Mouse (Mus musculus) stomach, embryonic 14.5 days (tissue): Measurements from ENCODE around the gene Pkdrej. TPM values are rescaled to one million over a fixed set of nuclear protein-coding genes. Genes with fewer than 3 reads are reported as not detected.
A peak's percentile ranks its signal among the peaks of the same experiment; 100 is the strongest.
"Not testable (repeated sequence)": the region's sequence is repeated elsewhere in the genome, so short reads cannot be mapped to it uniquely, and the experiment has no call there.

Experiments used
- ATAC-seq: fragments of 200-750 bp; cut with Nextera tagmentation; 2 replicates; pipeline ENCODE4 v1.8.0; 2017; ENCODE audit warnings: low read depth, moderate TSS enrichment; ENCODE audit not compliant: insufficient number of reproducible peaks, insufficient read depth, low FRiP score
- H3K27ac ChIP-seq: fragments of 300-500 bp; sonication (generic); 2 replicates; pipeline ENCODE4 v1.5.1; 2014; ENCODE audit warnings: mild to moderate bottlenecking, low read length, moderate library complexity, mixed read lengths
- H3K27me3 ChIP-seq: fragments of 300-500 bp; sonication (generic); 2 replicates; pipeline ENCODE4 v1.6.1; 2014; ENCODE audit warnings: low read length, control low read depth, mixed read lengths; ENCODE audit not compliant: control insufficient read depth, insufficient read depth
- H3K36me3 ChIP-seq: fragments of 300-500 bp; sonication (generic); 2 replicates; pipeline ENCODE4 v1.6.1; 2014; ENCODE audit warnings: mild to moderate bottlenecking, control low read depth, low read length, moderate library complexity, mixed read lengths; ENCODE audit not compliant: control insufficient read depth, insufficient read depth
- H3K4me1 ChIP-seq: fragments of 300-500 bp; sonication (generic); 2 replicates; pipeline ENCODE4 v1.6.1; 2014; ENCODE audit warnings: low read length, control low read depth, mixed read lengths; ENCODE audit not compliant: control insufficient read depth, insufficient read depth
- H3K4me2 ChIP-seq: fragments of 300-500 bp; sonication (generic); replicated peaks from 2 replicates; pipeline ENCODE4 v1.6.1; 2014; ENCODE audit warnings: low read depth, low read length, control low read depth
- H3K4me3 ChIP-seq: fragments of 300-500 bp; sonication (generic); 2 replicates; pipeline ENCODE4 v1.5.1; 2014; ENCODE audit warnings: low read depth, low read length, control low read depth
- H3K9ac ChIP-seq: fragments of 300-500 bp; sonication (generic); replicated peaks from 2 replicates; pipeline ENCODE4 v1.6.1; 2014; ENCODE audit warnings: low read depth, mild to moderate bottlenecking, control low read depth, low read length, moderate library complexity, mixed read lengths
- H3K9me3 ChIP-seq: fragments of 300-500 bp; sonication (generic); 2 replicates; pipeline ENCODE4 v1.6.1; 2016; ENCODE audit warnings: low read depth, low read length, control low read depth; ENCODE audit not compliant: control insufficient read depth
- whole genome bisulfite sequencing: fragments of 180-500 bp; shearing (Covaris S2); extraction: QIAGEN DNeasy Blood & Tissue Kit; methylation state at CpG from one replicate; pipeline ENCODE4 v1.1.7; 2014; 5-methylcytosine and 5-hydroxymethylcytosine counted together
- polyA plus RNA-seq: library from polyadenylated mRNA; unstranded; fragments of >200 nt; fragmentation: Nextera tagmentation; extraction: Ambion mirVana; gene quantifications from 2 replicates; pipeline ENCODE4 v1.2.1, GENCODE M21; 2014

Pkdrej gene
- polyA plus RNA-seq: 0.20 and 0.24 TPM in 2 replicates

- Histone ChIP-seq H3K9me3 (no peaks in the 10 kb centered on the region), H3K4me3 (peak within 1 kb of the TSS; percentile 47), H3K27me3 (no peaks in the 10 kb centered on the region), H3K4me1 (no peaks in the 10 kb centered on the region), H3K36me3 (no peaks in the 10 kb centered on the region), H3K27ac (no peak within 1 kb of the TSS), H3K4me2 (peak within 1 kb of the TSS; percentile 96), H3K9ac (peak within 1 kb of the TSS; percentile 65)
- ATAC-seq: peak; percentile 61
- WGBS: 2% methylated on average over 55 of the region's 65 CpGs
These were observed at the start of gene Pkdrej for GRCm38 (mm10) chr15:85821203-85822010. Pkdrej (minus strand) TSS chr15:85821734.

DNA sequence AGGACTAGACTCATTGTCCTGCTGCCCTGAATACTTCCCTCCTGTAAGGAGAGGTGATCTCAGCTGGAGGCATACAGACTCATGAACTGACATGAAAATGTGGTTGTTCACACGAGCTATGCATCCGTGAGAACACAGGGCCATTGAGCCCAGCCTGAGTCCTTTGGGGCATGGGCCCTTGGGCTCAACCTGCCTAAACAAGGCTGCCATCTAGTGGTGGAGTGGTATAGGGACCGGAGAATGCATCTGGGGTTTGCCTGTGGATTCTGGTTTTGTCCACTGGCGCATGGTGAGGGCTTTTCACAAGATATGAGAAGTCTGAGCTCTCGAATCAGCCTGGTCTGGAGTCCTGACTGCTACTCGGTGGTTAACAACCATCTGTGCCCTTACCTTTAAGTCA lies 46.2 kb upstream of the Pkdrej start:
- no peaks in the 10 kb centered on the region for H3K27me3 ChIP-seq
- no peak overlapping the region for H3K27ac ChIP-seq
- H3K4me3 ChIP-seq: no peak overlapping the region
- H3K36me3 ChIP-seq: peaks cover 67% of the 10 kb centered on the region
- WGBS: 48% methylated on average over 6 of the region's 6 CpGs
- no peaks in the 10 kb centered on the region for H3K9me3 ChIP-seq
- ATAC-seq: peak; percentile 28; the same call in 1 of the 2 replicates
- no peaks in the 10 kb centered on the region for H3K4me1 ChIP-seq
- no peak overlapping the region for H3K4me2 ChIP-seq
- no peak overlapping the region for H3K9ac ChIP-seq

GRCm38 (mm10) chr15:85865913-85866312 lies 44.4 kb upstream of the Pkdrej start:
- 92% methylated on average over 7 of the region's 7 CpGs for WGBS

DNA sequence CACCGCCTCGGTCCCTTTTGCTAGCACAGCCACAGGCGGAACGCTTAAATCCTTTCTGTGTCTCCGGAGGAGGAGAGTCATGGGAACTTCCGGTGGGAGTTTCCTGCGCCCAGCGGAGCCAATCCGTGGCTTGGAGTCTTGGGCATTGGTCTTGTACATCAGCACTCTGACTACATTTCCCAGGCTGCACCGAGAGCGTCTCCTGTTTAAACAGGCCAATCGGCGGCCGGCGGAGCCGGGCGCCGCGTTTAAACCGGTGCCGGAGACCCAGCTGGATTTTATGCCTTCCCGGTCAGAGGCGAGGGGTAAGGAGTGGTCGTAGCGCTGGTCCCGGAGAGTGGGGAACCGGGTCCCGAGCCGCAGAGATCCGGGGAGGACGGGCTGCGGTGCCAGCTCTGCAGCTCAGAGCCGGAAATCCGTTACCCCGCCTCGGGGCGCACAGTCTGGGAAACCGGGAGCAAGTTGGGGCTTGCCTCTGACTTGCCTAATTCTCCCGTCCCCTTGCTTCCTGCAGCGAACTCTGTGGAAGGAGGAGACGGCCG lies 38.0 kb upstream of the Pkdrej start, which contains the start of gene Gtse1:
Gene Gtse1, plus strand, starts transcription at position 256 of the 542 bp plus-strand sequence.
- Histone ChIP-seq H3K9ac (peak within 1 kb of the TSS; percentile 60), H3K27ac (peak within 1 kb of the TSS; percentile 35), H3K9me3 (no peaks in the 10 kb centered on the region), H3K27me3 (no peaks in the 10 kb centered on the region), H3K4me3 (peak within 1 kb of the TSS; percentile 53), H3K4me2 (peak within 1 kb of the TSS; percentile 88), H3K4me1 (peaks cover 17% of the 10 kb centered on the region; the same call in 1 of the 2 replicates), H3K36me3 (peaks cover 23% of the 10 kb centered on the region; the same call in 1 of the 2 replicates)
- peak; percentile 99 for ATAC-seq
- under 1% methylated on average over 42 of the region's 42 CpGs for WGBS

More at GRCm38 (mm10) chr15:85865913-85866312, 44.4 kb upstream of the Pkdrej start:
- H3K36me3 ChIP-seq: peaks cover 61% of the 10 kb centered on the region
- not testable (repeated sequence) for H3K4me2 ChIP-seq, H3K4me3 ChIP-seq, H3K27ac ChIP-seq, ATAC-seq, H3K9me3 ChIP-seq, H3K27me3 ChIP-seq, H3K4me1 ChIP-seq, H3K9ac ChIP-seq

DNA sequence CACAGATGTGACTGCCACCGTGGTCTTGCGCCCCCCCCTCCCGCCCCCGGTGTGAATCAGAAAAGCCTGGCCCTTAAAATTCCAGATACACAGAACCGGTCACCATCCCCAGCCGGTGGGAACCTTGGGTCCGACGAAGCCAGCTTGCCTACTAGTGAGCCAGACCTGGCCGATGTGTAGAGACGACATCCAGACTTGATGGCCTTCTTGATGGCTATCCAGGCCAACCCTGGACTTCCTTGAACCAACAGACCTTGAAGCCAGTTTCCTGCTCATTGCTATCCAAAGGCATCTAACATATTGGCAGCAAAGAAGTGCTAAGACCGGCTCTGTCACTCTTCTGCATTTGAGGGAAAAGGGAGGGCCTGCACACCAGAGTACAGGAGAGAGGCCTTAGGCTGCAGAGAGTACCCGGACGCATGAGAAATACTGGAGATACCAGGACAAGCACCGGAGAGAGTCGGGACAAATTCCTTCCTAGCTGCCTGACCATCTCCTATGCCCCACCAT lies 37.5 kb upstream of the Pkdrej start:
- Histone ChIP-seq H3K27ac (peak overlapping the region; percentile 12), H3K4me3 (peak overlapping the region; percentile 53), H3K4me2 (peak overlapping the region; percentile 88), H3K27me3 (no peaks in the 10 kb centered on the region), H3K36me3 (peaks cover 19% of the 10 kb centered on the region; the same call in 1 of the 2 replicates), H3K4me1 (peaks cover 17% of the 10 kb centered on the region; the same call in 1 of the 2 replicates), H3K9me3 (no peaks in the 10 kb centered on the region), H3K9ac (peak overlapping the region; percentile 60; the same call in 1 of the 2 replicates)
- WGBS: 10% methylated on average over 15 of the region's 15 CpGs
- no peak for ATAC-seq

DNA sequence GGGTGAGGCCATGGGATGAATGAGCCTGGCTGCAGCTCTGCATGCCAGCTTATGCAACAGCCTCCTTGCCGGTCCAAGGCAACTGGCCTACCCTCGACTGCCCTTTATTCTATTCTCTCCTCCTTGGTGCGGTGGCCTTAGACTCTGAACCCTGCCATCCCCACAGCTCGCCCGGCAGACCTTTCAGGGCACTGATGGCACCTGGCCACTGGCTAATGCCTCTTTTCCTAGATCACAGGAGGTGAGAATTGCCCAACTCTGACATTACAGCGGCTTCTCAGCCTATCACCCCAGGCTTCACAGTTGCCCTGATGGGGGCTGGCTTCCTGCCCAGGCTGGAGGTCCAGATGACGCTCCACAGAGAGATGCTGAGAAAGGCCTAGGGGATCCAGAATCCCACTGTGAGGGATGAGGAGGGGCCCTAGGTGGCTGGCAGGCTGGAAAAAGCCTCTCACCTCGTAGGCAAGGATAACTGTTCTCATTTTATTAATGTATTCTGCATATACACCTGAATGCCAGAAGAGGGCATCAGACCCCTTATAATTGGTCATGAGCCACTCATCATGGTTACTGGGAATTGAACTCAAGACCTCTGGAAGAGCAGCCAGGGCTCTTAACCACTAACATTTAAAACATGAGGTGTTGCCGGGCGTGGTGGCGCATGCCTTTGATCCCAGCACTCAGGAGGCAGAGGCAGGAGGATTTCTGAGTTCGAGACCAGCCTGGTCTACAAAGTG lies 30.3 kb upstream of the Pkdrej start:
- no peaks in the 10 kb centered on the region for H3K27me3 ChIP-seq
- no peak overlapping the region for H3K4me2 ChIP-seq
- H3K27ac ChIP-seq: no peak overlapping the region
- no peaks in the 10 kb centered on the region for H3K9me3 ChIP-seq
- no peak overlapping the region for H3K9ac ChIP-seq
- no peaks in the 10 kb centered on the region for H3K36me3 ChIP-seq
- 81% methylated on average over 12 of the region's 12 CpGs for WGBS
- ATAC-seq: no peak
- no peaks in the 10 kb centered on the region for H3K4me1 ChIP-seq
- H3K4me3 ChIP-seq: no peak overlapping the region

DNA sequence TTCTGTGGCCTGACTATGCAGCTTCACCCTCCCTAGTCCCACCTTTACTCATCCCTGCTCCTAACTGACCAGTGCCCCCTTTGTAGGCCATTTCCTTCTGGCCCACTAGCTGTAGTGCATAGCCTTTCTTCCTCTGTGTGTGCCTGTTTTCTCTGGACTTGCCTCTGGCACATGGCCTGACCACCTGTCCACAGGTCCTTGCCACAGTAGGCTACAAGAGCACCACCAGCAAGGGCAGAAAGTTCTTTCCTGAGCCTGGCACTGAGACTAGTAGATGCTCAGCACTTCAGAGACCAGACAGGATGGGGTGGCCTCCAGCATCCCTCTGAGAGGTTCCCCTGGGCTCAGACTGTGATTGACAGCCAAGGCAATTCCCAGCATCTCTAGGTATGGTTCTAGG lies 23.5 kb upstream of the Pkdrej start:
- ATAC-seq: no peak
- Histone ChIP-seq H3K9ac (no peak overlapping the region), H3K27ac (no peak overlapping the region), H3K36me3 (no peaks in the 10 kb centered on the region), H3K4me1 (no peaks in the 10 kb centered on the region), H3K9me3 (no peaks in the 10 kb centered on the region), H3K4me2 (no peak overlapping the region), H3K27me3 (no peaks in the 10 kb centered on the region), H3K4me3 (no peak overlapping the region)

DNA sequence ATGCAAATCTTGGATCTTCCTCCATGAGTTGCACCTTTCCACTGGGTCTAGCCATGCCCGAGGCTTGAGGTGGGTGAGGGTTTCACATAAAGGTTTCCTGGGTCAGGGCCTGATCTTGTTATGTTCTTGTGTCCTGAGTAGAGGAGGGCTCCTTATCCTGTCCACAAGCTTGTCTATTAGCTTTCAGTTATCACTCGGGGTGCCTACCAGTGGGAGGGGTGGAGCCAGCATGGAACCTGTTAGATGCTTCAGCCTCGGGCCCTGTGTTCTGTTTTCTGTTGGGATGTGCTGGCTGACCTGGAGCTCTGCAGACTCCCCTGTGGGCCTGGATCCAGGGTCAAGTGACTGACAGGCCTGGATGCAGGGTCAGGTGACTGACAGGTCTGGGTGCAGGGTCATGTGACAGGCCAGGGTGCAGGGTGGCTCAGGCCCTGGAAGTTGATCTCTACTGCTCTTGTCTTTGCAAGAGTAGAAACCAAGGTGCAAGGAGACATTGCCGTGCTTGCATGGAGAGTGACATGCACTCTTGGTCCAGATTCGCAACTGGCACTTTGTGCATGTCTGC lies 20.3 kb upstream of the Pkdrej start:
- no peak overlapping the region for H3K4me2 ChIP-seq
- no peaks in the 10 kb centered on the region for H3K4me1 ChIP-seq
- ATAC-seq: no peak
- 77% methylated on average over 5 of the region's 5 CpGs for WGBS
- no peak overlapping the region for H3K9ac ChIP-seq
- no peaks in the 10 kb centered on the region for H3K27me3 ChIP-seq
- no peak overlapping the region for H3K27ac ChIP-seq
- H3K9me3 ChIP-seq: no peaks in the 10 kb centered on the region
- H3K4me3 ChIP-seq: no peak overlapping the region
- no peaks in the 10 kb centered on the region for H3K36me3 ChIP-seq
